Mouse (Mus musculus) T-helper 1 cell (primary cell): ENCODE data around the gene Tmc6.
"Not testable (repeated sequence)": the region's sequence is repeated elsewhere in the genome, so short reads cannot be mapped to it uniquely, and the experiment has no call there.

Source experiments
- in situ Hi-C: fragments of 300-600 bp; cut with MboI, MseI; formaldehyde crosslinking; loops from one replicate; pipeline ENCODE4 v1.15.1; 2025; ENCODE audit warnings: high pct_unique_total_duplicates

Gene Tmc6

DNA sequence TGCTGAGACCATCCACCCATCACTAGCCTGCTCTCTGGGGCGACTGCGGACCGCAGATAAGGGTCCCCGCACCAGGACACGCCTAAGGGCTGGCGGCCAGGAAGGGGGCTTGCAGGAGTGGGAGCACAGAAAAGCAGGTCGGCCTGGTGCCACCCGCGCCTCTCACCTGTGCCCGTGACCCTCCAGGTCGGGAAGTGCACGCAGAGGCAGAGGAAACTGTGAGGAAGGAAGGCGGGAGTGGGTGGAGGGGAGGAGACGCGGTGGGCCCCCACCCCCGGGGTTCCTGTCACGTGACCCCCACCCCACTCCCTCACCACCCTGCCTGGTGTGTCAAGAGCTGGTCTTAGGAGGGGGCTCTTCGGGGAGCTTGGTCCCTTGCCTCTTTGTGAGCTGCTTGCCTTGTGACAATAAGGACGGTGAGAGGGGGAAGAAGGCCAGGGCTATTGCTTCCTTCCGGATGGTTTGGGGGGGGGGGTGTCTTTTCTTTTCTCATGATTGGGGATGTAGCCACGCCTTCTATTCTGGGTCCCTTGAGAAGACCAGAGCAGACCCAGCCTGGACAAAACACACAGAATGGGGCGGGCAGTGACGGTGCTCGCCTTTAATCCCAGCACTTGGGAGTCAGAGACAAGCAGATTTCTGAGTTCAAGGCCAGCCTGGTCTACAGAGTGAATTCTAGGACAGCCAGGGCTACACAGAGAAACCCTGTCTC is at the start of gene Tmc6, which contains the start of gene Tmc8:
TSS of gene Tmc6 (minus strand) at position 206 of the 712 bp plus-strand sequence.
TSS of gene Tmc8 (plus strand) at position 84 of the 712 bp plus-strand sequence.
- in situ Hi-C loops, result no loop called here

DNA sequence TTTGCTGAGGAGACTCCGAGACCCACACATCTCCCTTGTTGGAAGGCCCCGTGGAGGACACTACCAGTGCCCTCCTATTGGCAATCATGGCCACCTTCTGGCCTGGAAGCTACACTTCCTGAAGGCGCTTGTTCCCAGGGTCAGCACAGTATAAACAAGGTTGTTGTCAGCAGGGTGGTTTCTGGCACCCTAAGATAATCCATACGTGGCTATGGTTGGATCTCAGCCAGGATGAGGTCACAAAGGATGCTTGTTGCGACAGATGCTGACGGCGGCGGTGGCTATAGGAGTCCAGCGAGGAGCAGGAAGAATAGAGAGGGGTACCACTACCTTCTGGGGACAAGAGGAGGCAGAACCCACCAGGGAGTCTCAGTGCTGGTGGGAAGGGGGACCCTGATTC is 48.4 kb upstream of the Tmc6 start:
- in situ Hi-C loops, result no loop called here

DNA sequence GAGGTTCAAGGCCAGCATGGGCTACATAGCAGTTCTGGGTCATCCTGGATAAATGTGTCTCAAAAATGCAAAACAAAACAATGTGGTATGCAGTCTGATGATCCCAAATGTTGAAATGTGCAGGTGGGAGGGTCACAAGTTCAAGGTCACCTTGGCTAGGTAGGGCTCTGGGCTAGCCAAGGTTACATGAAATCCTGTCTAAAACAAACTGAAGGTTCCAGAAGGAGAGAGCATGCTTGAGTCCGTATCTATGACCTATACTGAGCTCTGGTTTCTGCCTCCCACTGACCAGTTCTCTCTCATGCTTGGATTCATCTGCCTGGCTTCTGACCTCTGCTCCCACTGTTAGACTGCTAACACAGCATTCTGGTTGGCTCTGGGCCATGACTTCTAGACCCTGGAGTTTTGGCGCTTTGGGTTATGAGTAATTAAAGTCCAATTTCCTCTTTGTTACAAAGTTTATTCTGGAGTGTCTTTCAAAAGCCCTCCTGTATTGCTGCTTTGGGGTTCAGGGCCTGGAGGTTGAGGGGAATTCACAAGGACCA is 47.7 kb upstream of the Tmc6 start:
- in situ Hi-C loops, result no loop called here

DNA sequence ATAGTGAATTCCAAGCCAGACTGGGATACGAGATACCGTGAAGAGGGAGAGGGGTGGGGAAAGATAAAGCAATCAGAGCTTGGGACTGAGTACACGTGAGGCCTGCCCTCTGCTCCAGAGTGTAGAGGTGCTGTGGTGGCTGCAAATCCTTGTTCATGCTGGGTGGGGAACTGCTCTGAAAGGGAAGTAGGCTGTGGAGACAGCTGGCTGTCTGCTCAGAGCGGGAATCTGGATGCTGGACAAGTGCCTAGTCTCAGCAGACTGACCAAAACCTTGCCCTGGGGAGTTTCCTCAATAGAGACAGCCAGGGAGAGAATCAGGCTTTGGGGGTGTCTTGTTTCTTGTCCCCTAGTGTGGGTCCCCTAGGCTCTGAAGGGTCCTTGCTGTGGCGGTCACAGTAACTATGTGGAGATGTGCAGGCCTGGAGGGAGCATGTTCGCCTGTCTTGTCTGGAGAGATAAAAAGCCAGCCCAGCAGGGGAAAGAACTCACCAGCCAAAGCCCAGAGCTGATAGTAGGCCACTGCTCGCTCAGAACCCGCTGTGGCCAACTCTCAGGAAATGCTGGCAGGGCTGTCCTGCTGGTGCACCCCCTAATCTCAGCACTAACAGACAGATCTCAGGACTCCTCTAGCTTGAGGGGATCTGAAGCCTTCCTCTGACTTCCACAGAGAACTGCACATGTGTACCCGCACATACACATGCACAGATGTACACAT is 47.0 kb upstream of the Tmc6 start:
- in situ Hi-C loops, result no loop called here

DNA sequence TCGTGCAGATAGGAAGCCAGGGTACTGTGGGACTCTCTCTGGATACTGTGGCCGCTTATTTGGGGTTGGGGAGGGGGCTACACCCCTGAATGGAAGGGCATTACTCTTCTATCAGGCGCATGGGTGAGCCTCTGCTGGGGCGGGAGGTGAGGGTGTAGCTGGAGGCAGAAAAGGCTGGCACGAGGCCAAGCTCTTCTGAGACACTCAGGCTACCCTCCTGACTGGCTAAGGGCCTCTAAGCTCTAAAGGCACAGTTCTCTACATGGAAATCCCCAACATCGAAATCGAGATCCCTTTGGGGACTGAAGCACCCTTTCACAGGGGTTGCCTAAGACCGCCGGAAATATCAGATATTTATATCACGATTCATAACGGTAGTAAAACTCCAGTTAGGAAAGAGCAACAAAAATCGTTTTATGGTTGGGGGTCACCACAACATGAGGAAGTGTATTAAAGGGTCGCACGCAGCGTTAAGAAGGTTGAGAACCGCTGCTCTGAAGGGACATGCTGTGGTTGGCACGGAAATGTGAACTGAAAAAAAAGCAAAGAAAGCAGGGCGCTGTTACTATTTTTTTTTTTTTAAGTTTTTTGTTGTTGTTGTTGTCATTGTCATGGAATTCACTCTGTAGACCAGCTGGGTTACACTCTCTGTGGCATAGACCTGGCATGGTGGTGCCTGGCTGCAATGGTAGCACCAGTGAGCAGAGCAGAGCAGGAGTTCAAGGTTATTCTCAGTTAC is 46.3 kb upstream of the Tmc6 start:
- in situ Hi-C loops, result no loop called here

DNA sequence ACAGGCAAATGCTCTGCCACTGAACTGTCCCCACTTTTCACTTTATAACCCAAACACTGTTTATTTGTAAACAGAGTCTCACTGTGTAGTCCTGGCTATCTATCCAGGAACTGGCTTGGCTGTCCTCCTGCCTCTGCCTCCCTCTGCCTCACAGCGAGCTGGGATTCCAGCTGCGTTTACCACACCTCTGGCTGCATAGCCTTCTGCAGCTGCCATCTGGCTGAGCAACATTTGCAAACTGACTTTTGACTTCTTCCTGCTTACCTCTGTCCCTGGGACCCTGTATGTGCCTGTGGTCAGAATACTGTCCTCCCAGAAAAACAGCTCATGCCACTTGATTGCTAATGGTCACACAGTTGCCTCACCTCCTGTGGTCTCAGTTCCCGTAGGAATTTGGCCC is 45.4 kb upstream of the Tmc6 start:
- in situ Hi-C loops, result no loop called here

DNA sequence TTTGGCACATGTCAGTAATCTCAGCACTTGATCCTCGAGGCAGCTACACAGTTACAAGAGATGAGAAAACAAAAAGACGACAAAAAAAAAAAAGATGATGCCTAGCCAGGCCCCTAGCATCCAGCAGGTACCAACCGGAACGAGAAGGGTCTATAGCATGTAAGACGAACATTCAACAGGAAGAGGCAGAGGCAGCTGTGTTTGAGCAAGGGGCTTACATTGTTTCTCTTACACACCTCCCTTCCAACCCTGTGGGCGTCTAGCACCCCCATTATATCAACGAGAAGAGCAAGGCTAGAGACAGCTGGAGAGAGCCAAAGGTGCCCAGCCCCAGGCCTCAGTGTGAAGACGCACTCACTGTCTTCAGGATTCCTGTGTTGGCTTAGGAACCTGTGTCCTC is 44.9 kb upstream of the Tmc6 start:
- in situ Hi-C loops, result no loop called here

DNA sequence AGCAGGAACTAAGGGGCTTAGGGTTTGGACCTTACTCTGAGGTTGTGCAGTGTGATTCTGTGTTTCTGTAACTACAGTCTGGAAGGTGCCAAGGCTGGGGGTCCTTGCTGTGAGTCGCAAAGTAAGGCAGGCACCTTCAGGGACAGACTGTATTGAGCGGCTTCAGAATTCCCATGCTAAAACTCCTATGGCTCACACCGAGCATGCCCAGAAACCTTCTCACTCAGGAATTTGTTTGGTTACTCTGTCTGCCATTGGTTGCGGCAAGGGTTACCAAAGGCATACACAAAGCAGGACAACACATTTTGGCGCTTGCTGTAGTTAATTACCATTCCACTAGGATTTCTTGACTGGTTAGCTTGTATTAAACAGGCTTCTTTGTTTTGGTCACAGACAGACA is 44.2 kb upstream of the Tmc6 start:
- in situ Hi-C loops, result no loop called here

DNA sequence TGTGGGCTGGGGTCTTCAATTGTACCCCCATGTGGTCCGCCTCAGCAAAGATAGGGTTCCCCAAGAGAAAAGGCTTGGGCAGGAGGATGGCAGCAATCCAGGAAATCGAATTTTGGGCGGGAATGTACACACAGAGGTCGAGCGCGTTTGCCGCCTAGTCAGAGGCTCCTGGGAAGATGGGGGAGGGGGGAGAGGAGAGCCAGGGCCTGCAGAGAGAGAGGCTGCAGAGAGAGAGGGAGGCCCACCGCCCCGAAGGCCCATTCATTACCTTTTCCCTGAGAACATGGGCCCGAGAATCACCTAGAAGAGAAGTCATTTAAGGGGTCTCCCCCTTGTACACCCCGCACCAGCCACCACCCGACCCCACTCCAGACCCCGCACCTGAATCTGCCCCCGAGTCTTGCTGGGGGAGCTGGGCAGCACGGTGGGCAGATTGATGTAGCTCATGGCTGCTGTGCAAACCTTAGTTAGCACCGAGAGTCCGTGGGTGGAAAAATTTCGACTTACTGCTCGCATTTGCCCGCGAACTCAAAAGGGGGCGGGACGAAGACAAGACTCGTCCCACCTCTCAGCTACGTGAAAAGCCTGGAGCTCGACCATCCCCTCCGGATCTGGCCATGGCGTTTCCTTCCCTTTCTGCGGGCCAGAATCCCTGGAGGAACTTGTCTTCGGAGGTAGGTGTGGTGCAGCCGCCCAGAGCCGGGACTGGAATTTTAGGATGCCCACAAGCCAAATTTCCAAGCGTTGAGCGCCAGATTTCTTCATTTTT is 43.5 kb upstream of the Tmc6 start, which contains the start of the genes Afmid and Tk1:
TSS of gene Afmid (plus strand) at position 592 of the 769 bp plus-strand sequence.
TSS of gene Tk1 (minus strand) at position 760 of the 769 bp plus-strand sequence.
- in situ Hi-C loops, result no loop called here

DNA sequence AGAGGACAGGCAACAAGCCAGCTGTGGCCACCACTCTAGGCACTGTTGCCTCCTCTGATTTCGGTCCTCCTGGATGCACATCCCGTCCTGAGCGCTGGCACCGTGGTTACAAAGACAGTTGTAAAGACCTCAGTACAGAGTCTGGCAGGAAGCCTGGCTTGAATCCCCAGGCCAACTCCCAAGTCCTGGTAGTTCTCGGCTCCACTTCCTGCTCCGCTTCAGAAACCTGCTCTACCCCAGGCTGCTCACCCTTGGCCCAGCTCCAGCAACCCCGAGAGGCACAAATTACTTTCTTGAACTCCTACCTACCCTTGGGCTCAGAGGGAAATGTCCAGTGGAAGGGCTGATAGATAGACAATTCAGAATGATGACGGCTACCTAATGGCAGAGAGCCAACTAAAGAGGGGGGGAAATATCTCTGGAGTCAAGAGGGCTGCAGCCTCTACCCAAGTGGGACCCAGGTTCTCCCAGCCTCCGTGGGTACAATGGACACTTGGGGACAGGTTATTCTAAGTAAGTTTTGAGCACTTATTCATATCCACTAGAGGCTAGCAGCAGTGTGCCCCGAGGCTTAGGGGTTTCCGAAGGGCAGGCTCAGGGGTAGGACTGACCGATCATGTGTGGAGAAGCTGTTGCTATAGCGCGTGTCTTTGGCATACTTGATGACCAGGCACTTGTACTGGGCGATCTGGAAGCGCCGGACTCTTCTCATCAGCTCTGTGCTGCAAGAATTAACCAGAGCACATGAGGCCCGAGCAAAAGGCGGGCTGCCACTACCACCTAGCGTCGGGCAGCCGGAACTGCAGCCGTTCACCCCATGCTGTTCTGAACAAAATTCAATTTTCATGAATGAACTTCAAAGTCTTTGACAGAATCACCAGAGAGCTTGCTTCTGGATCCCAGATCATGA is 42.3 kb upstream of the Tmc6 start:
- in situ Hi-C loops, result loop anchor here (5.0 kb wide), 1 partner anchor 117 kb away; no protein-coding TSS in a partner anchor

DNA sequence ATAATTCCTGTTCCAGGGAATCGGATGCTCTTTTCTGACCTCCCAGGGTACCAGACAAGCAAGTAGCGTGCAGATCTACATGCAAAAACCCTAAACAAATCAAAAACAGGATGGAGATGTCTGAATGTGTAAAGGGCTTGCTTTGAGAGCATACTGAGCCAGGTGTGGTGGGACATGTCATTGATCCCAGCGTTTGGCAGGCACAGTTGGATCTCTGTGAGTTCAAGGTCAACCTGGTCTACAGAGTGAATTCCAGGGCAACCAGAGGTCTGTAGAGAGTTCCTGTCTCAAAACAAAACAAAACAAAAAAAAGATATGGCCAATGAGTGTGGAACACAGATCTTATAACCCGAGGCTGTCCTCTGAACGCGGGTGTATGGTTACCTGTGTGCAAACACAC is 41.4 kb upstream of the Tmc6 start:
- in situ Hi-C loops, result loop anchor here (5.0 kb wide), 1 partner anchor 116 kb away; no protein-coding TSS in a partner anchor

DNA sequence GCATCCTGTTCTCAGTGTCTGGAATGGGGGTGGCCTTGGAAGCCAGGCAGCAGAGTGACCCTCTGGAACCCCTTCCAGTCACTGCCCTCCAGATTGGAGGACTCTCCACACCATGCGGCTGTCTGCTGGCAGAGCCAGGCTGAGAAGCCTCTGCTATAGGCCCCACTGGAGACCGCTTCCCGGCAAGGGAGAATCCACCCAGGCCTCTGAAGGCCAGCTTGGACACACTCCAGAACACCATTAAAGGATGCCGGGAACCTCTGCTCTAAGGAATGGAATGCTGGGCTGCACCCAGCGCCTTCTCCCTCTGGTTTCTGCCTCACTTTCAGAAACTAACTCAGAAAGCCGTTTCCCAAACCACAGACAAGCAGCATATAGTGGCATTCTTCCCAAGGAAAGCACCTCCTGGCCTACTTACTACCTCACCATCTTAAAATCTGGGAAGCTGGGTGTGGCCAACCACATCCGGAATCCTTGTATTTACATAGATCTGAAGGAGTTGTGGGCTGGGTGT is 40.8 kb upstream of the Tmc6 start:
- in situ Hi-C loops, result loop anchor here (5.0 kb wide), 1 partner anchor 115 kb away; no protein-coding TSS in a partner anchor

DNA sequence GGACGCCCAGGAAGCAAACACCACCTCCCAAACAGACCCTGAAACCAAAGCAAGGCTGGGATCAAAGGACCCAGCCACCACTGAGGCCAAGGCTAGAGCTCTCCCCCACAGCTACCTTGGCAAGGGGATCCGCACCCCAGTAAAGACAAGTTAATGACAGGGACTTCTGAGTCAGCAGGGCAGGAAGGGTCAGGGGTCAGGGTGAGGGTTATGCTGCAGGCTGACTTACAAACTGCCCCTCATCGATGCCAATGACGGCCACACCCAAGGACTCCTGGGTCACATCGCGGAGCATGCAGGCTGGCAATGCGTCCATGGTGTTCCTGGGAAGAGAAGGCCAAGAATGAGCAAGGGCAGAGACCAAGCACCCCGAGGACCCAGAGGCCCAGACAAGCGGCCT is 39.9 kb upstream of the Tmc6 start:
- in situ Hi-C loops, result loop anchor here (5.0 kb wide), 1 partner anchor 115 kb away; no protein-coding TSS in a partner anchor

DNA sequence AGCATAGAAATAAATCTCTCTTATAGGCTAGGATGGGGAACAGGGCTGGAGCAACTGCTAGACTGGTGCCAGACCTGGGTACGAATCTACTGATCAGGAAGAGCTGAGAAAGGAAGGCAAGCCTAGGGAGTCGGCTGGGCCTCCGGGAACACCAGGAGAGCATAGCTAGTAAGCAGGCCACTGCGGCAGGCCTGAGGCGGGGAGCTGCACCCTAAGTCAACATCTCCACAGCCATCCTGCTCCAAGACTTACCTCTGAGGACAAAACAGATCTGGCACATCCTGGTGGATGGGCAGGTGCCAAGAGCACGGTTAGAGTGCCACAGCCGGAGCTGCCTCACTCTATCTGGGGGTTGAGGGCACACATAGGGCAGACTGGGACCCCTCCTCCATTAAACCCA is 38.2 kb upstream of the Tmc6 start:
- in situ Hi-C loops, result loop anchor here (5.0 kb wide), 1 partner anchor 113 kb away; no protein-coding TSS in a partner anchor

DNA sequence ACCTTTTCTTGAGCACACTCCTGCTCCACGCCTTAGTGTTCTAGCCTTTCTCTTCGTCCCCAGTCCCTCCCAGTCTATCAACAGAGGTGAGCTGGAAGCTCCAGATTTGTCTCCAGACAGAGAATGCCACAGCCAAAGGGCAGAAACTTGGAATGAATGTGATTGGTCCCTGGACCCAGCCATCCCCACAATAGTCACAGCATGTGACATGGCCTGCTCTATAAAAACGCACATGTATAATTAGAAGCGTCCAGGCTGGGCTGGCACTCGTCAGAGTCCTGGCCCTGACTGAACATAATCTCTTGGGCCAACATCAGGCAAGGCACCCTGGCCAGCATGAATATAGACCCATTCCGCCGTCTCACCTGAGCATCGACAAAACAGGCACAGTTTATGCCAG is 37.1 kb upstream of the Tmc6 start:
- in situ Hi-C loops, result no loop called here

DNA sequence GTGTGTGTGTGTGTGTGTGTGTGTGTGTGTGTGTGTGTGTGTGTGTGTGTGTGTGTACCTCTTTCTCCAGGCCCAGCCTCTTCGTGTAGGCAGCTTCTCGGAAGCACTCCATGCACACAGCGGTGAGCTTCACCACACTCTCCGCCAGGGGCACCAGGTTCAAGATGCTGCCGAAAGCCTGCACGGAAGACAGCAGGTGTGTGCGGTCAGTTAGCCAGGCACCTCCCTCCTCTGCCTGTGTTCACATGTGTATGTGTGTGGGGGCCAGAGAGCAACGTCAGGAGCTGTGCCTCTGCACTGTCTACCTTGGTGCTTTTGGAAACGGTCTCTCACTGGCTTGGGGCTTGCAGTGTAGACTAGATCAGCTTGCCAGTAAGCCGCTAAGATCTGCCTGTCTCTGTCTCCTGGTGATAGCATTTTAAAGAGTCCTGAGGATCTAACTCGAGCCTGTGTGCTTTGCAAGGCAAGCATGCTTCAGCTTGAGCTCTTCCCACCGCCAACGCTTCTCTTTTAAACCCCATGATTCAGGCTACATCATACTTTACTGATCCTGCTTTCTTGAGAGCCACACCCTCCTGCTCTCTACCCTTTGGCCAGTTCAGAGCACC is 34.5 kb upstream of the Tmc6 start:
- in situ Hi-C loops, result no loop called here

DNA sequence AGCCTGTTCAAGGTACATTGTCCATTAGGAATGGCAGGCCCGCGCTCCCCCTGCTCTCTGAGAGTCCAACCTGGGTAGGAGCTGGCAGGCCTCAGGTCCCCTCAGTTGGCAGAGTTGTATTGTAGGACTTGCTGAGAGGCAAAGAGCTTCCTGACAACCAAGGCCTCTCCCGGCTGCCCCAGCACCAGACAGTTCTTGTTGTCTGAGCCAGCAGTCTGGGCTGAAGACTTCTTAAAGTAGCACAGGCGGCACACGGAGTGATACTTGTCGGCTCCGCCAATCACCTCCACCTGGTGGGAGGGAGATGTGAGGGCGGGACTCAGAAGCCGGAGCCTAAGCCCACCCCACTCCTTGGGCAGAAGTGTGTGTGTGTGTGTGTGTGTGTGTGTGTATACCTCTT is 33.9 kb upstream of the Tmc6 start:
- in situ Hi-C loops, result not testable (repeated sequence)

DNA sequence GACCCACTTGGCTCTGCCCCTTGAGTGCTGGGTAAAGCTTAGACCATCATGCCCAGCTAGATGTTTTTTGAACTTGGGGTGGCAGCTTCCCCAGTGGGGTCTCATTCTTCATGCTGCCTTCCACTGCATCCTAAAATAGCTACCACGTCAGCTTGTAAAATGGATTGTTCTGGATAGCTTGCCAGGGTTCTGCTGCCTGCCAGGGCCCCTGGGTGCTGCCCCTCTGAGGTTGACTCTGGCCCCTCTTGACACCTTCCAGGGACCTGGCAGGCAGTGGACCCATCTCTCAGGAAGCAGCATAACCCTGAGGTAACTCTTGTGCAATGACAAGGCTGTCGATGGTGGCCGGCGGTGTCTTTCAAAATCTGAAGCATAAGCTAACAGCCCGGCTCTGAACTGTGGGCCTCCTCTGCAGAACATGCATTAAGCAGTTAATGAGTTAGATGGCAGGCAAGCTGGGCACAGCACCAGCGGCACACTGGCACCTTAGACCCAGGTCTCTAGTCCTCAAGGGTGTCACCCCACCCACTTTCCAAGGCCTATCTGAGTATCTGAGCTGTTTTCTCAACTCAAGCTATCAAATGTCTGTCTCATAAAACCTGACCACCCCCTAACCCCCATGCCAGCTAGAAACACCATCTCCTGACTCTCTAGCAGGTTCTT is 32.8 kb upstream of the Tmc6 start:
- in situ Hi-C loops, result no loop called here

DNA sequence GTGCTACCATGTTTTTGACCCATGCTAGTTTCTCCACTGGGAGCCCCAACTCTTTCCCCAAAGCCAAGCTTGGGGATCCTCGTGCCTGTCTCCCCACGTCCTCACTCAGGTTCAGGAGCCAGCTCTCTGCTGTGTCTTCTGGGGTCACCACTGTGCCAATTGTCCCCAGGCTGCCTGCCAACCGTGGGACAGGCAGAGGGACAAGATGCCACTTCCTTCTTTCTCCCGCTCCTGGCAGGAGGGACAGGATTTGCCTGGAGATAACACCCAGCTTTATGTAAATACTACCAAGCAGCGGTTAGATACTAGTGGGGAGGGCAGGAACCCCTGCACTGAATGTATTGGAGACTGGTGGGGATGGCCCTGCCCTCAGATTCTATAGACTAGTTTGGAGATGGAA is 31.9 kb upstream of the Tmc6 start:
- in situ Hi-C loops, result no loop called here
